Mouse (Mus musculus): ENCODE data around the gene Sik3. TPM values are rescaled to one million over a fixed set of nuclear protein-coding genes. Genes with fewer than 3 reads are reported as not detected.
A peak's percentile ranks its signal among the peaks of the same experiment; 100 is the strongest.
"Not testable (repeated sequence)": the region's sequence is repeated elsewhere in the genome, so short reads cannot be mapped to it uniquely, and the experiment has no call there.

Sik3 gene
- polyA plus RNA-seq, 1 experiment from 2014 or later = 8.9 TPM

DNA sequence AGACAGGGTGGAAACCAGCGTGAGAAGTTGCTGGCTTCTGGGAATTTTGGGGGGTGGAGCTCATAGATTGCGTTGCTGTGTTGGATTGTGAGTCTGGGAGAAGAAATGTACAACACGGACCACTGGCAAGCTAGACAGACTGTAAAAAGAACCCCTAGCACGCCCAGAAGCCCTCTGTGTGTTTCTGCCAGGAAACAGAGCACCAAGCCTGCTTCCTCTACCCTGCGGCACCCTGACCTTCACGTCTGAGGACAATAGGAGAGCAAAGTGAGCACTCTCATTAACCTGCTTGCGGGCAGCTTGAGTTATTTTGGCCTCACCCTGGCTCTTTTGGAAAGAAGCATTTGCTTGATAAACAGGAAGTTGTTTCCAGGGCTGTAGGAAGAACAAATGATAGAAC lies 137.5 kb downstream of the Sik3 start:
- no peak overlapping the region for H3K9ac ChIP-seq (replicated peaks; ENCODE audit: low read depth)
- peak; percentile 64; the same call in 1 of the 2 replicates for ATAC-seq
- peak; percentile 36 for DNase-seq (ENCODE audit: low spot score)

DNA sequence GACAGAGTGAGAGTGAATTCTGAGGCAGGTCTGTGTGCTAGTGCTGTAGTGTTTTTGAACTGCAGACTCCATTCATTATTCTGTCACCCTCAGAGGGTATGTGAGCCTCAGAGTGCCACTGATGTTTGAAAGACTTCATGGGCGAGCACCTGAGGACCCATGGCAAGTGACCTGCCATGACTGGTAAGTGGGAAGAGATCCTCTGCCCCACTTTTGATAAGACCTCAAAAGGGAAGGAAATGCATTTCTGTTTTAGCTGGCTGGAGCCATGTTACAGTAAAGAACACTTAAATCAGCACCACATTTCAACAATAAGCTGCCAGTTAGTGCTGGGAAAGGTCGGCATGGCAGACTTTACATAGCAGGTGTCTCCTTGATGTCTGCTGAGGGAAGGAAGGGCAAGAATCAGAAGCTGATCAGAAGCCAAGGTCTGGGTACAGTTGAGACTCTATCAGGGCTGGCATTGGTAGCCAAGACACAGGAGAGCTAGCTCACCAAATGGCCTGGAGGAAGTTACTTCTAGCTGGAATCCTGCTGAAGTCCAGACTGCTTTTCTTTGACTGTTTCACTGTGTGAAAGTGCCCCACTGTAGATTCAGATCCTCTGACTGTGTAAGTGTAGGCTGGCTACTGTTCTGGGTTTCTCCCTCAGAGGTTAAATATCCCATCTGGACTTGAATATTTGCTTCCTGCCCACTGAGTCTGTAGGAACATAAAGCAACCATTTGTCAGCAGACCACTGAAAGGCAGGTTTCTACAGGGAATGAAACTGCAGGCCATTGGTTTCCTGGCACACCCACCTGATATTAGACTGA lies 138.5 kb downstream of the Sik3 start:
- Histone ChIP-seq H3K4me2 (replicated peaks; ENCODE audit: low read depth, low read length) (no peak overlapping the region), H3K9ac (replicated peaks; ENCODE audit: low read depth) (no peak overlapping the region)
- TF ChIP-seq CTCF (IDR thresholded peaks at IDR 0.05) (no peak), EP300 (IDR thresholded peaks at IDR 0.05) (no peak)

More for the DNA sequence above, 137.5 kb downstream of the Sik3 start:
- 49% methylated on average over 7 of the region's 7 CpGs for WGBS
- H3K9me3 ChIP-seq (ENCODE audit: low read length) = no peaks in the 10 kb centered on the region
- no peak overlapping the region for H3K4me2 ChIP-seq (replicated peaks; ENCODE audit: low read depth, low read length)
- H3K4me3 ChIP-seq (ENCODE audit: low read depth, low read length) = no peak overlapping the region
- peak overlapping the region; percentile 20; the same call in 1 of the 2 replicates for H3K27ac ChIP-seq (ENCODE audit: low read length)
- H3K27me3 ChIP-seq (replicated peaks; ENCODE audit: insufficient read depth, low read length) = no peaks in the 10 kb centered on the region
- TF ChIP-seq CTCF (IDR thresholded peaks at IDR 0.05) (no peak), EP300 (IDR thresholded peaks at IDR 0.05) (no peak; the same call in none of the 2 replicates)
- H3K4me1 ChIP-seq (ENCODE audit: insufficient read depth, low read depth, low read length) = peaks cover 25% of the 10 kb centered on the region; the same call in 1 of the 2 replicates
- H3K36me3 ChIP-seq (ENCODE audit: insufficient read depth, low read length) = no peaks in the 10 kb centered on the region

DNA sequence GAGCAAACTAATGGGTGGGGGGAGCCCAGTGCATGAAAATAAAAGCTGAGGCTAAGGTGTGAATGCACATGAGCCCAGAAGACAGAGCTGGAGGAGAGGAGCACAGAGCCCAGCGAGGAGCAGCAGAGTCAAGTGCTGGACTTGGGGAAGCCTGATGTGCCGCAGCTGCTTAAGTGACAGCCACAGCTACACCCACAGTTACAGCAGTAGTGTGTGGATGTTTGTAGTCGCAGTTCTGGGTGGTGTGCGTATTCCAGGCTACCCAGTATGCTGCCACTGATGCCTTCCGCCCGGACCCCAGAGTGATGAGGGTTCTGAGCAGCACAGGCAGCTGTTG lies 139.1 kb downstream of the Sik3 start:
- Histone ChIP-seq H3K4me2 (replicated peaks; ENCODE audit: low read depth, low read length) (no peak overlapping the region), H3K27me3 (replicated peaks; ENCODE audit: insufficient read depth, low read length) (no peaks in the 10 kb centered on the region), H3K9me3 (ENCODE audit: low read length) (no peaks in the 10 kb centered on the region), H3K27ac (ENCODE audit: low read length) (no peak overlapping the region), H3K4me1 (ENCODE audit: insufficient read depth, low read depth, low read length) (peaks cover 25% of the 10 kb centered on the region; the same call in 1 of the 2 replicates), H3K9ac (replicated peaks; ENCODE audit: low read depth) (no peak overlapping the region), H3K4me3 (ENCODE audit: low read depth, low read length) (no peak overlapping the region), H3K36me3 (ENCODE audit: insufficient read depth, low read length) (no peaks in the 10 kb centered on the region)
- peak; percentile 40; the same call in 1 of the 2 replicates for ATAC-seq
- peak; percentile 49 for DNase-seq (ENCODE audit: low spot score)
- 60% methylated on average over 6 of the region's 6 CpGs for WGBS
- TF ChIP-seq CTCF (IDR thresholded peaks at IDR 0.05) (no peak), EP300 (IDR thresholded peaks at IDR 0.05) (no peak)

More for the DNA sequence above, 138.5 kb downstream of the Sik3 start:
- ATAC-seq = no peak
- no peak for DNase-seq (ENCODE audit: low spot score)
- H3K9me3 ChIP-seq (ENCODE audit: low read length) = no peaks in the 10 kb centered on the region
- H3K27ac ChIP-seq (ENCODE audit: low read length) = no peak overlapping the region
- no peaks in the 10 kb centered on the region for H3K27me3 ChIP-seq (replicated peaks; ENCODE audit: insufficient read depth, low read length)
- H3K4me3 ChIP-seq (ENCODE audit: low read depth, low read length) = no peak overlapping the region
- H3K36me3 ChIP-seq (ENCODE audit: insufficient read depth, low read length) = no peaks in the 10 kb centered on the region
- WGBS = 53% methylated on average over 2 of the region's 2 CpGs
- H3K4me1 ChIP-seq (ENCODE audit: insufficient read depth, low read depth, low read length) = peaks cover 25% of the 10 kb centered on the region; the same call in 1 of the 2 replicates

DNA sequence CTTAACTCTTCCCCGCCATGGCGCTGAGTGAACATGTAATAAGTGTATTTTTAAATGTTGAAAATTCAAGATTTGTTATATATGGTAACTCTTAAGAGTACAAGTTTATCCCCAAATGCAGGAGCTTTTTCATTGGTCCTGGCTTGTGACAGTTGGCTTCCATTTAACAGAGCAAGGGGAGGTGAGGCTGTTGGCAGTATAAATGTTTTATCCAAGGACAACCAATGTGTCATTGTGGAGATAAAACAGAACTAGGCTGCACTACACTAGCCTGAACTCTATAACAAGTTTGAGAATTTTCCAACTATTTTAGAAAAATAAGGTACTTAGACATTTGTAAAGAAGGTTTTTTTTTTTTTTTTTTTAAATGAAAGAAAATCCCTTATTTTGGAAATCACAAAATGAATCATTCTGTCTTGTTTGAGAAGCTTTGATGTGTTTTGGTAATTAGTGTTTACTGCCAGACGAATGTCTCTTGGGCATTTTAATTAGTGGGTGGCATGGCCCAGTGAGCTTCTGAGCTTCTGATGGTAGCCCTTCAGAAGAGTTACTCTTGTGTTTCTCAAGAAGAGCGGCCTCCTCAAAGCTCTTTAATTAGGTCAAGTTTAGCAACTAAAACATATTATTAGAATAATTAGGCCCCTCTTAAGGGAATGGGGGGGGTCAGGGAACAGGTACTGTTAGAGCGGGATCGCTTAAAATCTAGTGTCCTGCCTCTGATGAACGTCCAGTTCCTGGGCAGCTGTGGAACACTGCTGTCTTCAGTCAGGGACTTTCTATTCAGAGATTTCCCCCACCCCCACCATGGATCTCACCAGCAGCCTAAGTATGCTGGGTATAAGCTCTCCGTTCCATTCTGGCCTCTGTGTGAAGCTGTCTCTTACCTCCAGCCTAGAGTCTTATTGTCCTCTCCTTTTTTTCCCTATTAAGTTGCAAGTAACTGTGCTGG lies 139.7 kb downstream of the Sik3 start:
- no peak overlapping the region for H3K27ac ChIP-seq (ENCODE audit: low read length)
- 84% methylated on average over 8 of the region's 8 CpGs for WGBS

DNA sequence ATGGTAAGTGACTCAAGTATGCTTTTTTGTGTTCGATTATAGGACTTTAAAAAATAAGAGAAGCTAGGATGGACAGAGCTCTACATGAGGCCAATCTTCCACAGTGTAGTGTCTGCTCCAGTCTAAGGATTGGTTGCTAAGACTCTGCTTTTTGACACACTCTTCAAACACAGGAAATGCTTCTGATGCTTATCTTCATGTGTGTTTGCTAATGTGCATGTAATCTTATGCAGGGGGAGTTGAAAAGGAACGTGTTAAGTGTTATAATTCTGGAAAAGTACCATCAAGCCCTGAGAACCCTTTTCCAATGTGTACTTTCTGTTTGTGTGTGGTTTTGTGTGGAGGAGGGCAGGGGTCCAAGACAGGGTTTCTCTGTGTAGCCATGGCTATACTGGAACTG lies 141.8 kb downstream of the Sik3 start:
- Histone ChIP-seq H3K9ac (replicated peaks; ENCODE audit: low read depth) (no peak overlapping the region), H3K4me2 (replicated peaks; ENCODE audit: low read depth, low read length) (no peak overlapping the region), H3K36me3 (ENCODE audit: insufficient read depth, low read length) (no peaks in the 10 kb centered on the region), H3K4me3 (ENCODE audit: low read depth, low read length) (no peak overlapping the region), H3K4me1 (ENCODE audit: insufficient read depth, low read depth, low read length) (peaks cover 32% of the 10 kb centered on the region; the same call in 1 of the 2 replicates), H3K27me3 (replicated peaks; ENCODE audit: insufficient read depth, low read length) (no peaks in the 10 kb centered on the region), H3K9me3 (ENCODE audit: low read length) (no peaks in the 10 kb centered on the region), H3K27ac (ENCODE audit: low read length) (no peak overlapping the region)
- ATAC-seq (peak; percentile 36; the same call in 1 of the 2 replicates), DNase-seq (ENCODE audit: low spot score) (peak; percentile 58)
- TF ChIP-seq EP300 (IDR thresholded peaks at IDR 0.05) (no peak), CTCF (IDR thresholded peaks at IDR 0.05) (no peak)
- 39% methylated on average over 2 of the region's 2 CpGs for WGBS

More for the DNA sequence above, 139.7 kb downstream of the Sik3 start:
- no peak overlapping the region for H3K9ac ChIP-seq (replicated peaks; ENCODE audit: low read depth)
- H3K9me3 ChIP-seq (ENCODE audit: low read length) = no peaks in the 10 kb centered on the region
- no peak overlapping the region for H3K4me2 ChIP-seq (replicated peaks; ENCODE audit: low read depth, low read length)
- no peaks in the 10 kb centered on the region for H3K27me3 ChIP-seq (replicated peaks; ENCODE audit: insufficient read depth, low read length)
- no peak for ATAC-seq
- no peak overlapping the region for H3K4me3 ChIP-seq (ENCODE audit: low read depth, low read length)
- H3K36me3 ChIP-seq (ENCODE audit: insufficient read depth, low read length) = no peaks in the 10 kb centered on the region
- peaks cover 25% of the 10 kb centered on the region; the same call in 1 of the 2 replicates for H3K4me1 ChIP-seq (ENCODE audit: insufficient read depth, low read depth, low read length)
- no peak for DNase-seq (ENCODE audit: low spot score)
- no peak for TF ChIP-seq EP300 (IDR thresholded peaks at IDR 0.05)
- no peak for TF ChIP-seq CTCF (IDR thresholded peaks at IDR 0.05)

DNA sequence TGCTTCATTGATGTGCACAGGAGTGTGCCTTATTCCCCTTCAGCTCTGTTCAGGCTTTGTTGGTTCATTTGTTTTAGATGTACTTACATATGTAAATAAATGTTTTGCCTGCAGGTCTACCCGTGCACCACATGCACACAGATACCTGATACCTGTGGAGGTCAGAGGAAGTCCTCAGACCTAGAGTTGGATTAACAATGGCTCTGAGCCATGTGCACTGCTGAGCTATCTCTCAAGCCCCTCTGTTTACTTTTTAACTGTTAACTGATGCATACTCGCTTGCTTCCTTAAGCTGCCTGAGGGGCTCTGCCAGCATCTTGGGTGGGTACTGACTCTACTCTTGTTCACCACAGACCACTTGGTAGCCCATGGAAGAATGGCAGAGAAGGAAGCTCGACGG lies 142.4 kb downstream of the Sik3 start:
- Histone ChIP-seq H3K4me2 (replicated peaks; ENCODE audit: low read depth, low read length) (no peak overlapping the region), H3K4me1 (ENCODE audit: insufficient read depth, low read depth, low read length) (peaks cover 32% of the 10 kb centered on the region; the same call in 1 of the 2 replicates), H3K27me3 (replicated peaks; ENCODE audit: insufficient read depth, low read length) (no peaks in the 10 kb centered on the region), H3K27ac (ENCODE audit: low read length) (no peak overlapping the region), H3K4me3 (ENCODE audit: low read depth, low read length) (no peak overlapping the region), H3K9me3 (ENCODE audit: low read length) (no peaks in the 10 kb centered on the region), H3K36me3 (ENCODE audit: insufficient read depth, low read length) (no peaks in the 10 kb centered on the region), H3K9ac (replicated peaks; ENCODE audit: low read depth) (no peak overlapping the region)
- ATAC-seq (no peak), DNase-seq (ENCODE audit: low spot score) (no peak)
- WGBS = 52% methylated on average over 4 of the region's 4 CpGs
- TF ChIP-seq EP300 (IDR thresholded peaks at IDR 0.05) = no peak
- no peak for TF ChIP-seq CTCF (IDR thresholded peaks at IDR 0.05)

DNA sequence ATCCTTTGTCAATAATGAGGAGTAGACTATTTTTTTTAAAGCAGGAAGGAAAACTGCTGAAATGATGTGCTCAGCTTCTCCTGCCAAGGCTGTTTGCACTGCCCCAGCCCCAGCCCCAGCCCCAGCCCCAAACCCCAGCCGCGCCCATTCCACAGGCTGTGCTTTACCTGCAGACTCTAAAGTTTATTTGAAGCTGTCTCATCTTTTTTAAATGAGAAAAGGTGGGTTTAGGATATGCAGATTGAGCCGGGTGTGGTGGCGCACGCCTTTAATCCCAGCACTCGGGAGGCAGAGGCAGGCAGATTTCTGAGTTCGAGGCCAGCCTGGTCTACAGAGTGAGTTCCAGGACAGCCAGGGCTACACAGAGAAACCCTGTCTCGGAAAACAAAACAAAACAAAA lies 143.2 kb downstream of the Sik3 start:
- 98% methylated on average over 8 of the region's 8 CpGs for WGBS
- not testable (repeated sequence) for H3K4me2 ChIP-seq (replicated peaks; ENCODE audit: low read depth, low read length); H3K27ac ChIP-seq (ENCODE audit: low read length); H3K4me3 ChIP-seq (ENCODE audit: low read depth, low read length); H3K27me3 ChIP-seq (replicated peaks; ENCODE audit: insufficient read depth, low read length); DNase-seq (ENCODE audit: low spot score); ATAC-seq; H3K9me3 ChIP-seq (ENCODE audit: low read length); H3K9ac ChIP-seq (replicated peaks; ENCODE audit: low read depth); H3K36me3 ChIP-seq (ENCODE audit: insufficient read depth, low read length)
- peaks cover 25% of the 10 kb centered on the region; the same call in 1 of the 2 replicates for H3K4me1 ChIP-seq (ENCODE audit: insufficient read depth, low read depth, low read length)

Measured in lung, postnatal 0 days (tissue).